Mouse (Mus musculus) liver, adult 2 months (tissue): ENCODE results near the gene Map3k20.

Experiments
- CTCF ChIP-seq: fragments of 200-500 bp; IDR thresholded peaks from 2 replicates; pipeline ENCODE4 v1.5.1; 2011; ENCODE audit warnings: low read depth, low read length, control low read depth
- POLR2A ChIP-seq: fragments of 200-500 bp; IDR thresholded peaks from 2 replicates; pipeline ENCODE4 v1.6.1; 2011; ENCODE audit warnings: low read length, control low read depth; ENCODE audit not compliant: insufficient read depth; ENCODE audit errors: extremely low read depth

DNA sequence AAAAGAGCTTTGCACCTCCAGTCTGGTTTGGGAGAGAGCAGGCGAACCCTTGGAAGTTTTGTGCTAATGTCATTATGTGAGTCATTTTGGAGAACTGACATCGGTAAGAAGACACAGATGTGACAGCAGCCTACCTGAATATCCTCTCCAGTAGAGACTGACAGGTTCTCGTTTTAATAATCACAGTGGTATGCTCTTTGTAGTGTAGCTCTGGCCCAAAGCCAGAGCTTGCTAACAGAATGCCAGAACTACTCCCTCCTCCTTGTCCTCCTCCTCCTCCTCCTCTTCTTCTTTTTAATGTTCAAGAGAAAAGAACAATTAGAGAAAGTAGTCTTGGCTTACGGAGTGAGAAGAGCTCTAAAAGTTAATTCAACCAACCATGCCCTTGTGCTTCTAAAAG is 31.6 kb upstream of the Map3k20 start:
- TF ChIP-seq CTCF (no peak), POLR2A (no peak)
